Mouse (Mus musculus): ENCODE results near the gene Acy3. TPM values are rescaled to one million over a fixed set of nuclear protein-coding genes. Genes with fewer than 3 reads are reported as not detected.

The Acy3 gene
- total and polyA plus RNA-seq, 3 experiments, result 0.25 to 0.83 TPM; not detected in 1

- no peak overlapping the region for H3K4me2 ChIP-seq (ENCODE audit: insufficient read depth, low read depth, poor library complexity, severe bottlenecking)
- DNase-seq (ENCODE audit: extremely low read depth), result no peak
- no peak overlapping the region for H3K4me3 ChIP-seq (replicated peaks in 1 of 3; ENCODE audit: low read depth in 2 of 3, low read length in 2 of 3, poor library complexity in 1 of 3)
- H3K27ac ChIP-seq (ENCODE audit: insufficient read depth, low read depth), result no peak overlapping the region
- no peaks in the 10 kb centered on the region for H3K79me2 ChIP-seq (replicated peaks; ENCODE audit: control insufficient read depth, extremely low read depth, insufficient read depth, poor library complexity, severe bottlenecking)
- dilution Hi-C loops (cut with MboI; ENCODE audit: extremely low pct_ligation_motif_present, extremely low pct_unique_long_range_greater_than_20kb, low sequenced_read_pairs) (no loop called here), in situ Hi-C loops (cut with MboI; ENCODE audit: low pct_ligation_motif_present, low pct_unique_long_range_greater_than_20kb, low sequenced_read_pairs) (no loop called here)
- H3K36me3 ChIP-seq (replicated peaks in 1 of 2; ENCODE audit: control insufficient read depth in 1 of 2, insufficient read depth in 1 of 2, low read length in 1 of 2), result peaks cover 0 to 6% of the 10 kb centered on the region in 2 experiments
- no peak overlapping the region for H3K9ac ChIP-seq (ENCODE audit: insufficient read depth, low read depth)
- H3K9me3 ChIP-seq (replicated peaks; ENCODE audit: low read length), result no peaks in the 10 kb centered on the region
- H3K27me3 ChIP-seq (replicated peaks), result peaks cover 44% of the 10 kb centered on the region
- H3K4me1 ChIP-seq (ENCODE audit: control insufficient read depth in 1 of 2, insufficient read depth in 2 of 2), result peaks cover 11 to 23% of the 10 kb centered on the region in 2 experiments
- no peak for TF ChIP-seq ZMIZ1 (IDR thresholded peaks at IDR 0.05; ENCODE audit: low read depth, low read length)
- no peak for TF ChIP-seq MEF2A (IDR thresholded peaks at IDR 0.05; ENCODE audit: borderline replicate concordance, low read depth, low read length)
- TF ChIP-seq MYC (IDR thresholded peaks at IDR 0.05; ENCODE audit: low read depth, low read length), result no peak
- no peak for TF ChIP-seq JUND (conservative IDR thresholded peaks at IDR 0.05; ENCODE audit: low read depth, low read length)
- no peak for TF ChIP-seq POLR2AphosphoS2 (IDR thresholded peaks at IDR 0.05; ENCODE audit: low read depth, low read length)
- no peak for TF ChIP-seq GABPA (IDR thresholded peaks at IDR 0.05; ENCODE audit: insufficient replicate concordance, low read depth, low read length)
- TF ChIP-seq HCFC1 (IDR thresholded peaks at IDR 0.05; ENCODE audit: low read depth, low read length), result no peak
These were observed 10.9 kb downstream of the Acy3 start for GRCm38 (mm10) chr19:3997231-3997630.

- DNase-seq (ENCODE audit: extremely low read depth), result no peak
- H3K27me3 ChIP-seq (replicated peaks), result peaks cover 33% of the 10 kb centered on the region
- in situ Hi-C loops (cut with MboI; ENCODE audit: low pct_ligation_motif_present, low pct_unique_long_range_greater_than_20kb, low sequenced_read_pairs), result no loop called here
- H3K4me3 ChIP-seq (replicated peaks in 1 of 3; ENCODE audit: low read depth in 2 of 3, low read length in 2 of 3, poor library complexity in 1 of 3), result no peak overlapping the region
- peaks cover under 1 to 15% of the 10 kb centered on the region in 2 experiments for H3K36me3 ChIP-seq (replicated peaks in 1 of 2; ENCODE audit: control insufficient read depth in 1 of 2, insufficient read depth in 1 of 2, low read length in 1 of 2)
- H3K9me3 ChIP-seq (replicated peaks; ENCODE audit: low read length), result no peaks in the 10 kb centered on the region
- no peak overlapping the region for H3K27ac ChIP-seq (ENCODE audit: insufficient read depth, low read depth)
- dilution Hi-C loops (cut with MboI; ENCODE audit: extremely low pct_ligation_motif_present, extremely low pct_unique_long_range_greater_than_20kb, low sequenced_read_pairs), result no loop called here
- peaks cover 11 to 23% of the 10 kb centered on the region in 2 experiments for H3K4me1 ChIP-seq (ENCODE audit: control insufficient read depth in 1 of 2, insufficient read depth in 2 of 2)
- TF ChIP-seq SMC3 (IDR thresholded peaks at IDR 0.05; ENCODE audit: low read depth, low read length) (no peak), TBP (conservative IDR thresholded peaks at IDR 0.05; ENCODE audit: low read depth, low read length) (no peak), BHLHE40 (IDR thresholded peaks at IDR 0.05; ENCODE audit: low read depth, low read length) (no peak), SIN3A (IDR thresholded peaks at IDR 0.05; ENCODE audit: low read length) (no peak), MAFK (IDR thresholded peaks at IDR 0.05; ENCODE audit: insufficient replicate concordance, low read length) (no peak), KAT2A (IDR thresholded peaks at IDR 0.05; ENCODE audit: insufficient replicate concordance, low read length) (no peak), NRF1 (IDR thresholded peaks at IDR 0.05; ENCODE audit: low read depth, low read length) (no peak), RCOR1 (conservative IDR thresholded peaks at IDR 0.05; ENCODE audit: low read depth, low read length) (no peak), POLR2A (IDR thresholded peaks at IDR 0.05; ENCODE audit: low read depth, low read length) (no peak), MXI1 (IDR thresholded peaks at IDR 0.05; ENCODE audit: low read depth, low read length) (no peak), RAD21 (IDR thresholded peaks at IDR 0.05; ENCODE audit: low read depth, low read length) (no peak), ZNF384 (IDR thresholded peaks at IDR 0.05; ENCODE audit: low read depth, low read length) (no peak), EP300 (IDR thresholded peaks at IDR 0.05; ENCODE audit: low read length) (no peak), ZMIZ1 (IDR thresholded peaks at IDR 0.05; ENCODE audit: low read depth, low read length) (no peak), CTCF (conservative IDR thresholded peaks at IDR 0.05 in 1 of 2, IDR thresholded peaks at IDR 0.05 in 1 of 2; ENCODE audit: low read depth in 2 of 2, low read length in 2 of 2) (no peak), NELFE (IDR thresholded peaks at IDR 0.05; ENCODE audit: low read depth, low read length) (no peak)
- no peak overlapping the region for H3K4me2 ChIP-seq (ENCODE audit: insufficient read depth, low read depth, poor library complexity, severe bottlenecking)
- no peaks in the 10 kb centered on the region for H3K79me2 ChIP-seq (replicated peaks; ENCODE audit: control insufficient read depth, extremely low read depth, insufficient read depth, poor library complexity, severe bottlenecking)
- no peak overlapping the region for H3K9ac ChIP-seq (ENCODE audit: insufficient read depth, low read depth)
These were observed 12.0 kb downstream of the Acy3 start for GRCm38 (mm10) chr19:3998335-3998734.

All from CH12.LX (cell line).